ENCODE assay signal across 20 mouse cellular contexts in the genomic region with DNA sequence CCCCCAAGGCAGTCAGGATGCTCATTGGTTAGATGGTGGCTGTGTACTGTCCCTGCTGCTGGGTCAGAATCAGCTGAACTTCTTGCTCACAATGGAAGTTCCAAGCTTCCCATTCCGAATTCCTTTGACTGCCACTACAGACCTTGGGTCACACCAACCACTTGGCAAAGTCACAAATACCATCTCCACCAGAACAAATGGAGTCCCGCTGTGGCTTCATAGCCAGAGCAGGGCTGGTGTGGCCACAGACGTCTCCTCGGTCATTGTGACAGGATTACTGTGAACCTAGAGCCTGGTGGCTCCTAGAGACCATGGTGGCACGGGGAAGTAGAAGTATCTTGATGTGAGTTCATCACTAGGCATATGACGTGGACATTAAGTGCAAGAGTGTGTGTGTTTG. TPM values are rescaled to one million over a fixed set of nuclear protein-coding genes. Genes with fewer than 3 reads are reported as not detected.
DNase-seq lines count a peak whose midpoint lies in the region; ATAC-seq and TF ChIP-seq lines count a peak whose summit lies in the region.
"Had no signal": no experiment of that assay in that cellular context is flagged by ENCODE, and none has a peak within 500 bp of the region (broad histone marks: within the 10 kb centered on the region; RNA-seq: fewer than 3 reads in every experiment).

No protein-coding gene starts in this region.

- no peak overlapping the region for H3K27ac ChIP-seq in testis, adult 2 months (ENCODE audit: control insufficient read depth, insufficient read depth, low read depth, low read length)

- no peaks in the 10 kb centered on the region; the same call in 1 of the 2 replicates for H3K4me1 ChIP-seq in testis, adult 2 months (ENCODE audit: control insufficient read depth, insufficient read depth, low read length)

- H3K27me3 ChIP-seq in testis, adult 2 months (ENCODE audit: control insufficient read depth, insufficient read depth, low read length) = no peaks in the 10 kb centered on the region
- H3K27me3 ChIP-seq: CH12.LX, Patski had no signal

- no peak for TF ChIP-seq CTCF in testis, adult 2 months (IDR thresholded peaks at IDR 0.05; ENCODE audit: control insufficient read depth, insufficient read depth, insufficient replicate concordance, low read depth, low read length)

- no peaks in the 10 kb centered on the region for H3K36me3 ChIP-seq in testis, adult 2 months (ENCODE audit: control insufficient read depth, insufficient read depth, low read length)
- H3K36me3 ChIP-seq: G1E had no signal

- TF ChIP-seq POLR2A in testis, adult 2 months (IDR thresholded peaks at IDR 0.05; ENCODE audit: control insufficient read depth, low read depth, low read length) = no peak; the same call in 1 of the 2 replicates

- peak overlapping the region; percentile 76 for H3K4me3 ChIP-seq in testis, adult 2 months (ENCODE audit: control insufficient read depth, low read depth, low read length)

- ATAC-seq in megakaryocyte progenitor cell, adult 5-6 weeks (replicated peaks; ENCODE audit: poor library complexity) = no peak
- ATAC-seq: activated CD4-positive, CD25-positive, alpha-beta regulatory T cell, adult 4 months; CD4-positive, CD25-positive, alpha-beta regulatory T cell, adult 4 months; Patski had no signal

- no peak for DNase-seq in testis, postnatal 14 days (ENCODE audit: low spot score)
- DNase-seq in Muller cell, postnatal 12 days (ENCODE audit: inconsistent ontology term) = peak; percentile 58
- DNase-seq: adrenal gland, adult 2 months; adrenal gland, adult 8-10 months; adrenal gland, postnatal 10 days; adrenal gland, postnatal 14 days; adrenal gland, postnatal 25 days; adrenal gland, postnatal 36 days; B cell, adult 2 months; cerebellum, adult 11 months; cerebellum, adult 11-12 months; cerebellum, adult 18-20 months; cerebellum, adult 2 months had no signal

RNA-seq across cellular contexts. Expression of a gene that starts 44.0 kb away (rescaled TPM):
- polyA plus RNA-seq in testis, adult 2 months (2012; rRNA removed) = 53.3 and 102 TPM in 2 replicates
- total RNA-seq in megakaryocyte progenitor cell, adult 5-6 weeks (2015) = 98.8 and 118 TPM in 2 replicates
- 82.2 and 87.6 TPM in 2 replicates for total RNA-seq in megakaryocyte progenitor cell, adult 5-6 weeks (2017)
